Comparison of ENCODE assay signal across 7 mouse cellular contexts in the genomic region with DNA sequence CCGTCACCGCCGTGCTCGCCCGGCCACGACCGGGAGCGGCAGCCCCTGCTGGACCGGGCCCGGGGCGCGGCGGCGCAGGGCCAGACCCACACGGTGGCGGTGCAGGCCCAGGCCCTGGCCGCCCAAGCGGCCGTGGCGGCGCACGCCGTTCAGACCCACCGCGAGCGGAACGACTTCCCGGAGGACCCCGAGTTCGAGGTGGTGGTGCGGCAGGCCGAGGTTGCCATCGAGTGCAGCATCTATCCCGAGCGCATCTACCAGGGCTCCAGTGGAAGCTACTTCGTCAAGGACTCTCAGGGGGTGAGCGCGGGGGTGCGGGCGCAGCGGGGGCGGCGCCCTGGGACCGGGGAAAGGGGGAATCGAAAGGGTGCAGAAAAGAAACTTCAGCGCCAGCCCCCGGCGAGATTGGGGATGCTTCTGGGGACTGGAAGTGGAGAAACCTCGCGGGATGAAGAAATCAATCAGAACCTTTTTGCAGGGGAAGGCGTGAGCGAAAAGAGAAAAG. TPM values are rescaled to one million over a fixed set of nuclear protein-coding genes. Genes with fewer than 3 reads are reported as not detected.
DNase-seq lines count a peak whose midpoint lies in the region; ATAC-seq and TF ChIP-seq lines count a peak whose summit lies in the region.

No protein-coding gene starts in this region.

- DNase-seq in left cerebral cortex, adult 2 months (ENCODE audit: extremely low spot score in 1 of 2, low spot score in 2 of 2): no peak
- DNase-seq in left cerebral cortex, adult 11 months (ENCODE audit: low spot score): no peak
- DNase-seq in Muller cell, postnatal 12 days (ENCODE audit: inconsistent ontology term): peak; percentile 71
- DNase-seq in limb, embryonic 14.5 days (ENCODE audit: low spot score): no peak
- peak; percentile 64 for DNase-seq in naive thymus-derived CD4-positive, alpha-beta T cell, adult 2 months (ENCODE audit: low read depth)
- no peak for DNase-seq in cerebellum, adult 8-10 months

- no peaks in the 10 kb centered on the region for H3K9me3 ChIP-seq in limb, embryonic 14.5 days (ENCODE audit: control insufficient read depth, low read length)

- H3K4me2 ChIP-seq in limb, embryonic 14.5 days (replicated peaks; ENCODE audit: low read depth, low read length, severe bottlenecking): peak overlapping the region; percentile 74

- ATAC-seq in erythroblast, adult 5-6 weeks (replicated peaks; ENCODE audit: low FRiP score, poor library complexity, severe bottlenecking): 0 out of 2 replicates have a peak, but pooled peaks have one; percentile 3
- peak; percentile 47 for ATAC-seq in limb, embryonic 14.5 days (ENCODE audit: low FRiP score, low read depth)

- under 1% methylated on average over 33 of the region's 52 CpGs for WGBS in limb, embryonic 14.5 days

- H3K4me1 ChIP-seq in limb, embryonic 14.5 days (ENCODE audit: control insufficient read depth, insufficient read depth, low read length): peaks cover 11% of the 10 kb centered on the region

- H3K36me3 ChIP-seq in limb, embryonic 14.5 days (ENCODE audit: control insufficient read depth, insufficient read depth, low read length): peaks cover 18% of the 10 kb centered on the region

- TF ChIP-seq CTCF in left cerebral cortex, adult 2 months (IDR thresholded peaks at IDR 0.05): no peak

- H3K9ac ChIP-seq in limb, embryonic 14.5 days (ENCODE audit: low read depth, low read length, severe bottlenecking): peak overlapping the region; percentile 79

- peak overlapping the region; percentile 57; the same call in 1 of the 2 replicates for H3K27ac ChIP-seq in left cerebral cortex, adult 2 months
- peak overlapping the region; percentile 81 for H3K27ac ChIP-seq in limb, embryonic 14.5 days (replicated peaks; ENCODE audit: low read depth, low read length)

- intact Hi-C loops in left cerebral cortex, adult 2 months (cut with DNase I): loop anchor here (2.0 kb wide), 3 partner anchors 38 to 76 kb away; partner anchors contain the start of gene Avpi1

- no peak for TF ChIP-seq POLR2A in limb, embryonic 14.5 days (IDR thresholded peaks at IDR 0.05; ENCODE audit: borderline replicate concordance, extremely low read depth, insufficient read depth, insufficient read length)

- peak overlapping the region; percentile 62 for H3K4me3 ChIP-seq in left cerebral cortex, adult 2 months
- H3K4me3 ChIP-seq in limb, embryonic 14.5 days (replicated peaks; ENCODE audit: low read length): peak overlapping the region; percentile 78

- H3K27me3 ChIP-seq in limb, embryonic 14.5 days (ENCODE audit: control insufficient read depth, insufficient read depth, low read length): no peaks in the 10 kb centered on the region

RNA-seq across cellular contexts. Expression of gene Pi4k2a, which starts 0.4 kb away (rescaled TPM):
- 10 to 100 TPM; 65.6 to 67.3 TPM for total RNA-seq in left cerebral cortex, adult 2 months (2021)
- 4.0 TPM in 2 replicates for total RNA-seq in erythroblast, adult 5-6 weeks (2015; ENCODE audit: low replicate concordance)
- total RNA-seq in erythroblast, adult 5-6 weeks (2017; ENCODE audit: low replicate concordance): 3.4 and 6.6 TPM in 2 replicates
- polyA plus RNA-seq in limb, embryonic 14.5 days (2012; rRNA removed): 34.4 and 38.1 TPM in 2 replicates
- 29.9 and 32.8 TPM in 2 replicates for polyA plus RNA-seq in limb, embryonic 14.5 days (2014; fragmentation: Nextera tagmentation; extraction: Ambion mirVana)

RNA-seq across cellular contexts. Expression of gene Morn4, which starts 4.5 kb away (rescaled TPM):
- total RNA-seq in left cerebral cortex, adult 2 months (2021): 10 to 100 TPM; 64.0 to 66.2 TPM
- total RNA-seq in erythroblast, adult 5-6 weeks (2015; ENCODE audit: low replicate concordance): not detected in 2 replicates
- total RNA-seq in erythroblast, adult 5-6 weeks (2017; ENCODE audit: low replicate concordance): not detected in 2 replicates
- polyA plus RNA-seq in limb, embryonic 14.5 days (2012; rRNA removed): 22.8 and 25.8 TPM in 2 replicates
- 20.0 and 25.5 TPM in 2 replicates for polyA plus RNA-seq in limb, embryonic 14.5 days (2014; fragmentation: Nextera tagmentation; extraction: Ambion mirVana)

RNA-seq across cellular contexts. Expression of gene Avpi1, which starts 38.2 kb away (rescaled TPM):
- total RNA-seq in left cerebral cortex, adult 2 months (2021): 10 to 100 TPM; 27.6 to 30.9 TPM
- total RNA-seq in erythroblast, adult 5-6 weeks (2015; ENCODE audit: low replicate concordance): 5.2 TPM in 1 of 2 replicates, not detected in the other
- total RNA-seq in erythroblast, adult 5-6 weeks (2017; ENCODE audit: low replicate concordance): 0.34 TPM in 1 of 2 replicates, not detected in the other
- 16.5 and 17.6 TPM in 2 replicates for polyA plus RNA-seq in limb, embryonic 14.5 days (2012; rRNA removed)
- polyA plus RNA-seq in limb, embryonic 14.5 days (2014; fragmentation: Nextera tagmentation; extraction: Ambion mirVana): 34.2 and 34.8 TPM in 2 replicates

RNA-seq across cellular contexts. Expression of gene 4933411K16Rik, which starts 38.6 kb away (rescaled TPM):
- total RNA-seq in left cerebral cortex, adult 2 months (2021): 1 to 10 TPM in 1 of 2 experiments, under 1 TPM in 1; 0.75 to 1.2 TPM
- total RNA-seq in erythroblast, adult 5-6 weeks (2015; ENCODE audit: low replicate concordance): not detected in 2 replicates
- total RNA-seq in erythroblast, adult 5-6 weeks (2017; ENCODE audit: low replicate concordance): 0.42 TPM in 1 of 2 replicates, not detected in the other
- polyA plus RNA-seq in limb, embryonic 14.5 days (2012; rRNA removed): 0.34 and 0.49 TPM in 2 replicates
- 0.33 TPM in 1 of 2 replicates, not detected in the other for polyA plus RNA-seq in limb, embryonic 14.5 days (2014; fragmentation: Nextera tagmentation; extraction: Ambion mirVana)

RNA-seq across cellular contexts. Expression of gene Hoga1, which starts 45.3 kb away (rescaled TPM):
- total RNA-seq in left cerebral cortex, adult 2 months (2021): 1 to 10 TPM; 4.1 to 4.2 TPM
- total RNA-seq in erythroblast, adult 5-6 weeks (2015; ENCODE audit: low replicate concordance): 0.63 TPM in 1 of 2 replicates, not detected in the other
- not detected in 2 replicates for total RNA-seq in erythroblast, adult 5-6 weeks (2017; ENCODE audit: low replicate concordance)
- polyA plus RNA-seq in limb, embryonic 14.5 days (2012; rRNA removed): 3.5 and 3.7 TPM in 2 replicates
- polyA plus RNA-seq in limb, embryonic 14.5 days (2014; fragmentation: Nextera tagmentation; extraction: Ambion mirVana): 2.0 and 2.4 TPM in 2 replicates

Comparison
In these comparisons a context has a peak if more than half of its experiments do, and no peak if none do; other contexts are left out.
1. DNase-seq: peak in Muller cell, postnatal 12 days (single experiment) and naive thymus-derived CD4-positive, alpha-beta T cell, adult 2 months (single experiment); none in left cerebral cortex, adult 2 months (0 of 2), left cerebral cortex, adult 11 months (single experiment), limb, embryonic 14.5 days (single experiment) and cerebellum, adult 8-10 months (single experiment).
2. RNA of gene Pi4k2a, which starts 0.4 kb away (total RNA-seq): 65.6 to 67.3 TPM in left cerebral cortex, adult 2 months; 3.4 to 6.6 TPM in erythroblast, adult 5-6 weeks; every median in the first group is over 4 times any median in the second.
3. RNA of gene Morn4, which starts 4.5 kb away (total RNA-seq): 64.0 to 66.2 TPM in left cerebral cortex, adult 2 months; not detected in erythroblast, adult 5-6 weeks; every median in the first group is over 10 times any median in the second.
4. RNA of gene Avpi1, which starts 38.2 kb away (total RNA-seq): 27.6 to 30.9 TPM in left cerebral cortex, adult 2 months; 0.34 to 5.2 TPM in erythroblast, adult 5-6 weeks; every median in the first group is over 4 times any median in the second.